Mouse (Mus musculus) midbrain, embryonic 16.5 days (tissue): ENCODE measurements at regions not wholly inside any gene's neighbourhood (a gene's known extent, or its start where the extent isn't known, plus 50 kb on each side); places are given as distances from the start of the nearest gene placed in this dataset.

Experiments
- ATAC-seq: fragments of 200-750 bp; cut with Nextera tagmentation; 2 replicates; pipeline ENCODE4 v1.8.0; 2017; ENCODE audit warnings: moderate TSS enrichment
- H3K27ac ChIP-seq: fragments of 300-500 bp; sonication (generic); 2 replicates; pipeline ENCODE4 v1.5.1; 2014; ENCODE audit warnings: mild to moderate bottlenecking, low read length, mixed read lengths
- H3K27me3 ChIP-seq: fragments of 300-500 bp; sonication (generic); 2 replicates; pipeline ENCODE4 v1.6.1; 2014; ENCODE audit warnings: low read depth, low read length, mixed read lengths; ENCODE audit not compliant: control insufficient read depth, insufficient read depth
- H3K36me3 ChIP-seq: fragments of 300-500 bp; sonication (generic); 2 replicates; pipeline ENCODE4 v1.6.1; 2014; ENCODE audit warnings: mild to moderate bottlenecking, low read length, moderate library complexity, mixed read lengths; ENCODE audit not compliant: control insufficient read depth, insufficient read depth
- H3K4me1 ChIP-seq: fragments of 300-500 bp; sonication (generic); 2 replicates; pipeline ENCODE4 v1.6.1; 2014; ENCODE audit warnings: mild to moderate bottlenecking, low read length, mixed read lengths; ENCODE audit not compliant: control insufficient read depth, insufficient read depth
- H3K4me2 ChIP-seq: fragments of 300-500 bp; sonication (generic); 2 replicates; pipeline ENCODE4 v1.6.1; 2014; ENCODE audit warnings: mild to moderate bottlenecking, low read length, mixed read lengths
- H3K4me3 ChIP-seq: fragments of 300-500 bp; sonication (generic); 2 replicates; pipeline ENCODE4 v1.5.1; 2014; ENCODE audit warnings: low read depth, mild to moderate bottlenecking, low read length, moderate library complexity, mixed read lengths
- H3K9ac ChIP-seq: fragments of 300-500 bp; sonication (generic); 2 replicates; pipeline ENCODE4 v1.6.1; 2014; ENCODE audit warnings: low read depth, low read length, mixed read lengths
- H3K9me3 ChIP-seq: fragments of 300-500 bp; sonication (generic); replicated peaks from 2 replicates; pipeline ENCODE4 v1.6.1; 2014; ENCODE audit warnings: mild to moderate bottlenecking, low read length, mixed read lengths; ENCODE audit not compliant: control insufficient read depth, poor library complexity, severe bottlenecking
- WGBS: fragments of 180-500 bp; shearing (Covaris S2); extraction: QIAGEN DNeasy Blood & Tissue Kit; methylation state at CpG from one replicate; pipeline ENCODE4 v1.1.7; 2014; 5-methylcytosine and 5-hydroxymethylcytosine counted together

- peak; percentile 61 for ATAC-seq
- H3K27ac ChIP-seq, result no peak overlapping the region
- no peak overlapping the region for H3K9ac ChIP-seq
- H3K36me3 ChIP-seq, result no peaks in the 10 kb centered on the region
- H3K27me3 ChIP-seq, result no peaks in the 10 kb centered on the region
- WGBS, result 24% methylated on average over 5 of the region's 5 CpGs
- no peaks in the 10 kb centered on the region for H3K9me3 ChIP-seq
- no peak overlapping the region for H3K4me3 ChIP-seq
- no peak overlapping the region for H3K4me2 ChIP-seq
- H3K4me1 ChIP-seq, result peaks cover 12% of the 10 kb centered on the region; the same call in 1 of the 2 replicates
Measured at GRCm38 (mm10) chr8:15393936-15394721, 348.3 kb upstream of the BB014433 start.

GRCm38 (mm10) chr8:15392056-15392455 lies 346.2 kb upstream of the BB014433 start:
- Histone ChIP-seq H3K4me1 (peaks cover 12% of the 10 kb centered on the region; the same call in 1 of the 2 replicates), H3K27ac (no peak overlapping the region), H3K27me3 (no peaks in the 10 kb centered on the region), H3K9me3 (no peaks in the 10 kb centered on the region), H3K4me2 (no peak overlapping the region), H3K4me3 (no peak overlapping the region), H3K36me3 (no peaks in the 10 kb centered on the region), H3K9ac (no peak overlapping the region)
- ATAC-seq, result peak; percentile 26; the same call in 1 of the 2 replicates
- WGBS, result 37% methylated on average over 4 of the region's 4 CpGs

- Histone ChIP-seq H3K4me1 (peaks cover 7% of the 10 kb centered on the region; the same call in 1 of the 2 replicates), H3K9ac (no peak overlapping the region), H3K27ac (no peak overlapping the region), H3K36me3 (no peaks in the 10 kb centered on the region), H3K4me2 (no peak overlapping the region), H3K9me3 (no peaks in the 10 kb centered on the region), H3K27me3 (no peaks in the 10 kb centered on the region), H3K4me3 (no peak overlapping the region)
- no peak for ATAC-seq
- WGBS, result 82% methylated on average over 5 of the region's 5 CpGs
Measured at GRCm38 (mm10) chr8:15388791-15389190, 342.9 kb upstream of the BB014433 start.

- Histone ChIP-seq H3K27ac (peak overlapping the region; percentile 30), H3K27me3 (no peaks in the 10 kb centered on the region), H3K4me3 (no peak overlapping the region), H3K36me3 (no peaks in the 10 kb centered on the region), H3K4me2 (no peak overlapping the region), H3K9me3 (no peaks in the 10 kb centered on the region), H3K9ac (no peak overlapping the region), H3K4me1 (peaks cover 5% of the 10 kb centered on the region; the same call in 1 of the 2 replicates)
- ATAC-seq, result peak; percentile 39; the same call in 1 of the 2 replicates
- 60% methylated on average over 2 of the region's 2 CpGs for WGBS
Measured at GRCm38 (mm10) chr8:15367063-15367462, 321.2 kb upstream of the BB014433 start.

GRCm38 (mm10) chr8:15364546-15364945 lies 318.7 kb upstream of the BB014433 start:
- Histone ChIP-seq H3K4me3 (no peak overlapping the region), H3K4me2 (no peak overlapping the region), H3K9ac (no peak overlapping the region), H3K9me3 (no peaks in the 10 kb centered on the region), H3K27me3 (no peaks in the 10 kb centered on the region), H3K4me1 (peaks cover 5% of the 10 kb centered on the region; the same call in 1 of the 2 replicates), H3K27ac (no peak overlapping the region), H3K36me3 (no peaks in the 10 kb centered on the region)
- no peak for ATAC-seq
- 90% methylated on average over 1 of the region's 1 CpGs for WGBS

- 94% methylated on average over 5 of the region's 5 CpGs for WGBS
- ATAC-seq, result no peak
- Histone ChIP-seq H3K4me3 (no peak overlapping the region), H3K4me1 (no peaks in the 10 kb centered on the region), H3K9me3 (no peaks in the 10 kb centered on the region), H3K36me3 (no peaks in the 10 kb centered on the region), H3K27me3 (no peaks in the 10 kb centered on the region), H3K4me2 (no peak overlapping the region), H3K27ac (no peak overlapping the region), H3K9ac (no peak overlapping the region)
Measured at GRCm38 (mm10) chr8:15344151-15344550, 298.3 kb upstream of the BB014433 start.

GRCm38 (mm10) chr8:15343616-15344015 lies 297.7 kb upstream of the BB014433 start:
- WGBS, result 80% methylated on average over 1 of the region's 1 CpGs
- Histone ChIP-seq H3K9ac (no peak overlapping the region), H3K4me2 (no peak overlapping the region), H3K36me3 (no peaks in the 10 kb centered on the region), H3K4me1 (no peaks in the 10 kb centered on the region), H3K9me3 (no peaks in the 10 kb centered on the region), H3K27ac (no peak overlapping the region), H3K27me3 (no peaks in the 10 kb centered on the region), H3K4me3 (no peak overlapping the region)
- no peak for ATAC-seq

GRCm38 (mm10) chr8:15334532-15334931 lies 288.7 kb upstream of the BB014433 start:
- no peak for ATAC-seq
- Histone ChIP-seq H3K27ac (no peak overlapping the region), H3K9me3 (no peaks in the 10 kb centered on the region), H3K4me3 (no peak overlapping the region), H3K27me3 (no peaks in the 10 kb centered on the region), H3K4me1 (no peaks in the 10 kb centered on the region), H3K9ac (no peak overlapping the region), H3K4me2 (no peak overlapping the region), H3K36me3 (no peaks in the 10 kb centered on the region)
- 82% methylated on average over 4 of the region's 4 CpGs for WGBS

- H3K4me3 ChIP-seq, result no peak overlapping the region
- no peaks in the 10 kb centered on the region for H3K36me3 ChIP-seq
- H3K9me3 ChIP-seq, result no peaks in the 10 kb centered on the region
- no peak for ATAC-seq
- WGBS, result 47% methylated on average over 5 of the region's 5 CpGs
- H3K4me2 ChIP-seq, result no peak overlapping the region
- H3K9ac ChIP-seq, result no peak overlapping the region
- H3K27ac ChIP-seq, result no peak overlapping the region
- H3K4me1 ChIP-seq, result no peaks in the 10 kb centered on the region
- H3K27me3 ChIP-seq, result no peaks in the 10 kb centered on the region
Measured at GRCm38 (mm10) chr8:15327312-15327711, 281.4 kb upstream of the BB014433 start.
